Mouse (Mus musculus) right cerebral cortex, postnatal 4 days (tissue): ENCODE results near the gene Arel1.

ENCODE experiments used
- DNase-seq: peaks from one replicate; pipeline ENCODE4 v3.0.0-alpha.2; 2022

Gene Arel1

GRCm38 (mm10) chr12:84948584-84949285 is 22.0 kb downstream of the Arel1 start:
- DNase-seq, result no peak

DNA sequence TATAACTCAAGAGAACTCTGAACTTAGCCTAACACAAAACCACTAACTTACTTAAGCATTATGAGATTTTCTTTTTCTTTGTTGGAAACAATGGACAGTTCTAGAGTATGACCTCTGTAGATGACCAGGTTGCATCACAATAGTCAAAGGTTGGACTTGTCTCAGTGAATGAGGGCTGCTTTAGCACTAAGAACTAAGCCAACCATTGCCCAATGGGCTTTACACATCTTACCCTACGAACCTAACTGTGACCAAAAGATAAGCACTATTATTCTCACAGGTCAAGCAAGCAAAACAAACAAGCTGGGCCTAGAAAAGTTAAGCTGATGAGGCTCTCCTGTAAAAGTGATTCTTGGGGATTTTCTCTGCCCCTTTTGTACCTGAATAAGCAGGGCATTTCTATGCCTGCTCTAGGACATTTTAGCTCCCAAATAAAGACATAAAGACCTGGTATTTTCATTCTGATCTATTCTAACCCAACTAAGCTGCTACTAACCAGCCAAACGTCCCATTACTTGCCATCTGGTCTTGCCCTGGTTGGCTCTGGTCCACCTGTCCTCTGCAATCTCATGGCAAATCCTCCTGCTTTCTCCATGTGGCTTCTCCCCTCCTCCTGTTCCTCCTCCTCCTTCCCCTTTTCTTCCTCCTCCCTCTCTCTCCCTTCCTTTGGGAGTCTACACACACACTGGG is 22.7 kb downstream of the Arel1 start:
- no peak for DNase-seq

DNA sequence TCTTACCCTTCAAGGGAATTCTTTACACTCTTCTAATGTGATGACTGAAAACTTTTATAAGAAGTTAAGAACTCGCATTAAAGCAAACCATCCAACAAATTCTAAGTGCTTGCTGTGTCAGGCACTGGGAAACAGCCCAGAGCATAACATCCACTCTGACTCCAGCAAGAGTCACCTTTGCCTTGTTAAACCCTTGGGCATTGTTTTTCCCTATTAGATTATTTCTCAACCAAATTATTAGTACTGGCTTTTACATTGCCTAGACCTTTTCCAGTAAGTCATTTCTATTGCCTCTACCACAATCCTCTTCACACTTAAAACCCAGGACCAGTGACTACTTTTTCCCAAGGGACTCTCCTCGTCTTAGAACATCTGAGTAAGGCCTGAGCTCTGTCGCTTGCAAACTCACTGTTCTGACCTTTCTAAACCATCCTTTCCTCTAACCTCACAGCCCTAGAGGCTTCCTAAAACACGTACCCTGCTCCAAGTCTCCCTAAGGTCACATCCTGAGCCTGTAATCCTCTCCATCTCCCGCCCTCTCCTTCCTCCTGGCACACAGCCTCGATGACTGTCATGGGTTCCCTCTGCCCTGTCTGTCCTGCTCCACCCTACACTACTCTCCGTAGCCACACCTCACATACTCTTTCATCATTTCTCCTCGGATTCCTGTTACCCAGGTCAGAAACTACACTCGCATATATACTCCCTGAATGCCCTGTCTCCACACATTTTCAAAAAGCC is 25.7 kb downstream of the Arel1 start:
- no peak for DNase-seq

DNA sequence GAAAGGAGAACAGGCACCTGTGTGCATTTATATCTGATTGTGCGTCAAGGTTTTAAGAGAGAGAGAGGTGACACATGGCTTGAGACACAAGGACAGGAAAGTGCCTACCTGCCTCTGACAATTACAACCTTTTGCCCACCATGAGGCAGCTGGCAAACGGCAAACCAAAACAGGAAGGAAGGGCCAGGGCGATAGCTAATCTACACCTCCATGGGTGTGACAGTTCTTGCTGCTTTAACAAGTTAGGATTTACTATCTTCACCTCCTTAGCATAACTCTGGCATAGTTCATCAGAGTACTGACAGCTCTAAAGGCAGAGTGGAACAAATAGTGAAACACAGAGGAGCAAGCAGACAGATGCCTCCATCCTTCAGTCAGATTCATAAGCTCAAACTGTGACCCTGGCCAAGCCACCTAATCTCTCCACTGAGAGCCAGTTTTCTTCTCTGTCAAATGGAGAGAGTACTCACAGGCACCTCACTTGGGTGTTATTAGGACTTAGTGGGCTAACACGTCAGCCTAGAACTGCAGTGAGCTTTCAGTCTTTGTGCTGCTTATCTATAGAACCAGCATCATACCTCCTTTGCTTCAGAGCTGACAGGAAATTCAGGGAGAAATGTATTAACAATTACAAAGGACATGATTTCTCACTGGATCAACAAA is 26.4 kb downstream of the Arel1 start:
- DNase-seq, result no peak

GRCm38 (mm10) chr12:84943006-84943952 is 27.4 kb downstream of the Arel1 start:
- DNase-seq, result no peak

DNA sequence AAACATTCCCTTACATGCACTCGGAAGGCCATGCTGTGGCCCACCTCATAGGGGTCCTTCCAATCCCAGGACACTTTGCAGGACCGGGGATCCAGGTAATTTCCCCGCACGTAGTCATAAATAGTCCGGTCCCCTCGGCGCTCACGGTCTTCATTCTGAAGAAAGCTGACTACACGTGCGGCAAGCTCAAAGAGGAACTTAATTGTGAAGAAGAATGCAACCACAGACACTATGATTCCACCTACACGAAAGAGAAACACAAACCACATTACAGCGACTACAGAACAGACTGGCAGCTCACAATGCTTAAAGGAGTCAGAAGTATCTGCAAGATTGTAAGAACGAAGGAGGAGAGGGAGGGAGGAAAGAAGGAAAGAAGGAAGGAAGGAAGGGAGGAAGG is 29.0 kb downstream of the Arel1 start:
- DNase-seq, result no peak

DNA sequence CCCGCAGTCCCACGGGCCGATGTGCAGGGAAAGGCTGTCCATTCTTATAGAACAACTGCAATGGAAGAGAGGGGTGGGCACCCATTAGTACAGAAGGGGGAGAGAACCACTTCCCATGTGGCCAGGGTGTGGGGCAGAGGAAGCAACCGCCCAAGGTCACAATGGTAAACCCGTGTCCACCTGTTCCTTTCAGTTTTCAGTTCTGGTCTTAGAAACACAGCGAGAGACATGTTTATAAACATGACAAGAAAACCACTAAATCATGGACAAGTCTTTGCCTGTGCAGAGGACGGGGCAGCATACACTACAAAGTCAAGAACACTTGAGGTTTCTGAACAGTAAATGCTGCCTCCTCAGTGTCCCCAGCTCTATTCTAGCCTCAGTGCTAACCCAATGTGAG is 30.4 kb downstream of the Arel1 start:
- no peak for DNase-seq

- no peak for DNase-seq
These were observed 31.6 kb downstream of the Arel1 start for GRCm38 (mm10) chr12:84939117-84939516.

GRCm38 (mm10) chr12:84935343-84935742 is 35.4 kb downstream of the Arel1 start:
- no peak for DNase-seq

DNA sequence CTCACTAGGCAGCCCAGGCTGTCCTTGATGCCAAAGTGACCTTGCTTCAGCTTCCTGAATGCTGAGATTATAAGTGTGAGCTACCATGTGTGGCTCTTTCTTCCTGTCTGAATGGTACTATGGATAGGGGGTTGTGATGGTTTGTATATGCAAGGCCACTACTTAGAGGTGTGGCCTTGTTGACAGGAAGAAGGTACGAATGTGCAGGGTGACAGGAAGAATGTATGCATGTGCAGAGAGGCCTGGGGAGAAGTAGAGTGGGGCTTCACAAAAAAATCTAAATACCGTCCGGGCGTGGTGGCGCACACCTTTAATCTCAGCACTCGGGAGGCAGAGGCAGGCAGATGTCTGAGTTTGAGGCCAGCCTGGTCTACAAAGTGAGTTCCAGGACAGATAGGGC is 38.5 kb downstream of the Arel1 start:
- DNase-seq, result no peak

DNA sequence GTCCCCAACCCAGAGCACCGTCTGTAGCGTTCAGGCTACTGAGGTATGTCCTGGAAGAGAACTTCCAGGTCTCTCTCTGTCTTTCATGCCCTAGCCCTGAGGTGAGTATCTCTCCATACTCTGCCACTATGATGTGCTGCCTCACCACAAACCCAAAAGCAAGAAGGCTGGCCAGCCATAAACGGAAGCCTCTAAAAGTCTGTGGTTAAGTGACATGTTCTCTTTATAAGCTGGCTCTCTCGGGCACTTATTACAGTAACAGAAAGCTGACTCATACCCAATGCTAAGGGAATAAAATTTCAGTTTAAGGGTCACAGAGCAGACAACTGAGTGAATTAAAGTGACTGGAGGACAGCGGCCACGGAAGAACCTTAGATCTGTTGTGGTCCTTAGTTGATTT is 44.2 kb downstream of the Arel1 start:
- no peak for DNase-seq

DNA sequence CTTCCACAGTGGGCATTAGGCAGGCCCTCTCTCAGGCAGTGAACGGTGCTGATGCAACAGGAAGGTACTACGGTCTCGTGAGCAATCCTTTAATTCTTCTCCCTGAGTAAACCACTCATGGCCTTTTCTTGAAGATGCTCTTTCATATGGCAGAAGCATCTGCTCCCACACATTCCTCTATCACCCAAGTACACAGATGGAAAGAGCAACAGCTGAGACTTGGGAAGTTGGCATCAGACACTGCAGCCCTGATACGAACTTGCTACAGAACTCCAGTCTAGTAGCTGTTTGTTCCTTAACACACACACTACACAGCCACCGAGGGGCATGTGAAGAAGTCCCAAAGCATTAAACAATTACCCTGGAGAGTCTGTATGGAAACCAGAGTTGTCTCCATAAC is 46.4 kb downstream of the Arel1 start:
- DNase-seq, result no peak

GRCm38 (mm10) chr12:84921881-84922419 is 48.8 kb downstream of the Arel1 start:
- DNase-seq, result no peak

- DNase-seq, result no peak
These were observed 51.9 kb downstream of the Arel1 start for GRCm38 (mm10) chr12:84918809-84919208.

DNA sequence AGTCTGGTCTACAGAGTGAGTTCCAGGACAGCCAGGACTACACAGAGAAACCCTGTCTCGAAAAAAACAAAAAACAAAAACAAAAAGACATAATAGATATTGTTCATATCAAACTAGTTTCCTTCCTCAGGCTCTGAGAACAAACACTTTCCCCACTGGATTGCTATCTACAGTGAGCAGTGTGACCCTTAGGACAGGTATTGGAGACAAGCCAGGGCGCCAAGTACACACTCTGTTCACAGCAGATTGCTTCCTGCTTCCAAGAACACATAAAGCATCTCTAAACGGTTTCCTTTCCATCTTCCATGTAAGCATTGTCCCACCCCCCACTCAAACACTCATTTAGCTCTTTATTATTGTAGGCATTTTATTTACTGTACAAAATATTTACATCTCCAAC is 52.9 kb downstream of the Arel1 start:
- DNase-seq, result no peak

- no peak for DNase-seq
These were observed 55.7 kb downstream of the Arel1 start for GRCm38 (mm10) chr12:84914959-84915358.

GRCm38 (mm10) chr12:84912652-84913104 is 58.0 kb downstream of the Arel1 start:
- DNase-seq, result peak; percentile 15

DNA sequence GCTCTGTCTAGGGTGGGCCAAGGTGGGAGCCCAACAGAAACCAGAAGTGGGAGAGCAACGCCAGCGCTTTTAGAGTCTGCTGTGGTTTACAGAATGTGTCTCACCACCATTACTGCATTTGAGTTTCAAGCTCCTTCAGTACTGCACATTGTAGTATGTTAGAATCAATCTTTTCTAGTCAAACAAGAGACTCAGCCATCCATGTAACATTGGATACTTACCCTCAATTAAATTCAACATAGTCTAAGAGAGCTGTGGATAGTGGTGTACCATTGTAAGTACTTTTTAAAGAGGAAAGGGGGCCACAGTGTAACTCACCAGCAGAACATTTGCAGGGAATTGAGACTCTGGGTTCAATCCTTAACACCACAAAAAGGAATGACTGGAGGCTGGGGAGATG is 59.1 kb downstream of the Arel1 start:
- no peak for DNase-seq

DNA sequence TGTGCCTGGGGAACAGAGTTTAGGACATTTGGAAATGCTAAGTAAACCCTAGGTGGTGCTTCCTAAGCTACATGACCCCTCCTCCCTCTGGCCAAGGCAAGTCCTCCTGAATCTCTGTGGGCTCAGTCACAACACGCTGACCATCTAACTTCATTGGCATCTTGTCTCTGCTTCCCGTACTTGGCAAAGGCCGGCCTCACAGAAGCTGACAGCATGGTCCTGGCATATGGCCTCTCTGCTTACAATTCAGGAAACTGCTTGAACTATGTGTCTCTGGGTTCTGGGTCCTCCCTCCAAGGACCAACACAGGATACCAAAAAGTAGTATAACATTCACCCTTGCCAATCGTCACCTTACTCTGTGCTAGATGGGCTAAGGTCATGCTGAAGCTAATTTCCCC is 60.6 kb downstream of the Arel1 start:
- no peak for DNase-seq

GRCm38 (mm10) chr12:84907627-84908480 is 62.8 kb downstream of the Arel1 start:
- DNase-seq, result no peak
